Mouse (Mus musculus) spleen, adult 2 months (tissue): ENCODE measurements at regions not wholly inside any gene's neighbourhood (a gene's known extent, or its start where the extent isn't known, plus 50 kb on each side); places are given as distances from the start of the nearest gene placed in this dataset.
A peak's percentile ranks its signal among the peaks of the same experiment; 100 is the strongest.

Source experiments
- CTCF ChIP-seq: fragments of 200-500 bp; IDR thresholded peaks from 2 replicates; pipeline ENCODE4 v1.5.1; 2011; ENCODE audit warnings: mild to moderate bottlenecking, inconsistent platforms; ENCODE audit not compliant: insufficient read depth, insufficient read length, insufficient replicate concordance; ENCODE audit errors: extremely low read depth
- POLR2A ChIP-seq: fragments of 200-500 bp; IDR thresholded peaks from 2 replicates; pipeline ENCODE4 v1.6.1; 2011; ENCODE audit warnings: low read depth, low read length, inconsistent platforms

- TF ChIP-seq POLR2A (no peak), CTCF (peak; percentile 5; the same call in 1 of the 2 replicates)
Measured at GRCm38 (mm10) chr15:31150546-31151471, 73.3 kb upstream of the Dap start.
